Mouse (Mus musculus) lung, embryonic 14.5 days (tissue): ENCODE results near the gene Sfswap. TPM values are rescaled to one million over a fixed set of nuclear protein-coding genes. Genes with fewer than 3 reads are reported as not detected.

Experiments
- ATAC-seq: fragments of 200-750 bp; cut with Nextera tagmentation; 2 replicates; pipeline ENCODE4 v1.8.0; 2017; ENCODE audit warnings: mild to moderate bottlenecking, moderate TSS enrichment, moderate library complexity; ENCODE audit not compliant: insufficient read depth
- DNase-seq: peaks from one replicate; pipeline ENCODE4 v3.0.0-alpha.2; 2015
- H3K27ac ChIP-seq: fragments of 300-500 bp; sonication (generic); 2 replicates; pipeline ENCODE4 v1.5.1; 2014; ENCODE audit warnings: low read depth, mild to moderate bottlenecking, moderate library complexity
- H3K27me3 ChIP-seq: fragments of 300-500 bp; sonication (generic); 2 replicates; pipeline ENCODE4 v1.6.1; 2014; ENCODE audit warnings: low read length, control low read depth; ENCODE audit not compliant: insufficient read depth
- H3K36me3 ChIP-seq: fragments of 300-500 bp; sonication (generic); 2 replicates; pipeline ENCODE4 v1.6.1; 2014; ENCODE audit warnings: control low read depth; ENCODE audit not compliant: insufficient read depth
- H3K4me1 ChIP-seq: fragments of 300-500 bp; sonication (generic); 2 replicates; pipeline ENCODE4 v1.6.1; 2014; ENCODE audit warnings: antibody characterized with exemption, control low read depth; ENCODE audit not compliant: insufficient read depth
- H3K4me2 ChIP-seq: fragments of 300-500 bp; sonication (generic); 2 replicates; pipeline ENCODE4 v1.6.1; 2014; ENCODE audit warnings: mild to moderate bottlenecking
- H3K4me3 ChIP-seq: fragments of 300-500 bp; sonication (generic); 2 replicates; pipeline ENCODE4 v1.5.1; 2014; ENCODE audit warnings: low read depth, low read length
- H3K9ac ChIP-seq: fragments of 300-500 bp; sonication (generic); 2 replicates; pipeline ENCODE4 v1.6.1; 2014
- H3K9me3 ChIP-seq: fragments of 300-500 bp; sonication (generic); 2 replicates; pipeline ENCODE4 v1.6.1; 2016; ENCODE audit warnings: low read depth, low read length, control low read depth
- CTCF ChIP-seq: IDR thresholded peaks from 2 replicates; pipeline ENCODE4 v1.5.1; 2016; ENCODE audit warnings: antibody characterized with exemption, low read depth
- WGBS: fragments of 180-500 bp; shearing (Covaris S2); extraction: QIAGEN DNeasy Blood & Tissue Kit; methylation state at CpG from one replicate; pipeline ENCODE4 v1.1.7; 2014; 5-methylcytosine and 5-hydroxymethylcytosine counted together
- polyA plus RNA-seq: library from polyadenylated mRNA; unstranded; fragments of >200 nt; fragmentation: Nextera tagmentation; extraction: Ambion mirVana; gene quantifications from 2 replicates; pipeline ENCODE4 v1.2.1, GENCODE M21; 2014

Sfswap gene
- polyA plus RNA-seq, 1 experiment from 2014 or later: 57.3 TPM

DNA sequence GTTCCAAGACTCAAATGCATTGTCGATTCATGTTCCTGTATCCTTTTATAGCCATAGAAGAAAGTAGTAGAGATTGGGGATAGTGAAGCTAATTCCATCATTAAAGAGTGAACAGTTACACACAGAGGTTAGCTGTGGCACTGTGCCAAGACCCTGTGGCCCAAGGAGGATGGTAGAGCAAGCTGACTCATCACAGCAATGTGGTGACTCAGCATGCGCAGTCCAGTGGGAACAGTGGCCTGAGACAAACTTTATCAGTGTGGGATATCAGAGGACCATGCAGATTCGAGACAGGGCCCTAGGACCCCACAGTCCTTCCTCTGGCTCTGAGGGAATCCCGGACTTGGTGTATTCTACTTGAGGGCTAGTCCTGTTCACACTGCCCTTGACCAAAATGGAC lies 17.2 kb downstream of the Sfswap start:
- H3K4me1 ChIP-seq: no peaks in the 10 kb centered on the region
- TF ChIP-seq CTCF: no peak
- no peak overlapping the region for H3K27ac ChIP-seq
- WGBS: 89% methylated on average over 4 of the region's 4 CpGs
- H3K9ac ChIP-seq: no peak overlapping the region
- no peak overlapping the region for H3K4me3 ChIP-seq
- DNase-seq: peak; percentile 5
- H3K27me3 ChIP-seq: no peaks in the 10 kb centered on the region
- H3K9me3 ChIP-seq: no peaks in the 10 kb centered on the region
- no peak for ATAC-seq
- no peak overlapping the region for H3K4me2 ChIP-seq
- peaks cover 95% of the 10 kb centered on the region for H3K36me3 ChIP-seq

DNA sequence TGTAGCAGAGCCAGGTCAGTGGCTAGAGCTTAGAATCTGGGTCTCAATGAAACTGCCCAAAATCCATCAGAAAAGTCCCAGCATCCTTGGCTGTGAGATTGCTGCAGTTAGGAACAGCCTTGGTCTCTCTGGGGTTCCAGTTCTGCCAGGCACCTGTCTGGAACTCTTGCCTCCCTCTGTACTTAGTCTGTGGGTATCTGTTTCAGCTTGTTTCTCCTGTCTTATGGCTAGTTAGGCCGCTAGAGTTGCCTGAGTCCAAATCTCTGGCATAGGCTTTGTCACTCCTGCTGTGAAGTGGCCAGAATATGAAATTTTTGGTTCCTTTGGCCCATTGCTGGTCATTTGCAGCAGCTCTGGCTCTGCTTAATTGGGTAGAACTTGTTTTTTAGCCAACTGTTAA lies 17.8 kb downstream of the Sfswap start:
- ATAC-seq: no peak
- Histone ChIP-seq H3K4me3 (no peak overlapping the region), H3K4me1 (no peaks in the 10 kb centered on the region), H3K36me3 (peaks cover 95% of the 10 kb centered on the region), H3K27ac (no peak overlapping the region), H3K9me3 (no peaks in the 10 kb centered on the region), H3K9ac (no peak overlapping the region), H3K27me3 (no peaks in the 10 kb centered on the region), H3K4me2 (no peak overlapping the region)
- no peak for TF ChIP-seq CTCF
- WGBS: 79% methylated on average over 1 of the region's 1 CpGs
- DNase-seq: no peak

DNA sequence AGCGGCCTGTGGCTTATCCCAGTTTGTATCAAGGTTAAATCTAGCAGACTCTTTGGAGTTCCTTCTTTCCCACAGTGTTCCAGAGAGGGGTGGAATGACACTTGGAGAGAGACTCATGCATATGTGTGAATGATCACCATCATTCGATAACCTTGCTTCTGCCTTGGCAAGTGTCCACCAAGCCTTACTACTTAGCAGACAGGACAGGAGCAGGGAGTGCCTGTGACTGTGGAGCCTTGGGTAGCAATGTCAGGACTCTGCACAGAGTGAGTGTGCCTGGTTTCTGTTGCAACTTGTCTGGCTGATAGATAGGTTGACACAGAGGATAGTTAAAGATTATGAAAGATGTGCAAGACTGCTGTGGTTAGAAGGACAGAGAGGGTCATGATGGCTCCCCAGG lies 18.6 kb downstream of the Sfswap start:
- 93% methylated on average over 2 of the region's 2 CpGs for WGBS
- Histone ChIP-seq H3K27me3 (no peaks in the 10 kb centered on the region), H3K9ac (no peak overlapping the region), H3K9me3 (no peaks in the 10 kb centered on the region), H3K4me2 (no peak overlapping the region), H3K4me3 (no peak overlapping the region), H3K36me3 (peaks cover 94% of the 10 kb centered on the region), H3K4me1 (no peaks in the 10 kb centered on the region), H3K27ac (no peak overlapping the region)
- DNase-seq: no peak
- ATAC-seq: no peak
- no peak for TF ChIP-seq CTCF

DNA sequence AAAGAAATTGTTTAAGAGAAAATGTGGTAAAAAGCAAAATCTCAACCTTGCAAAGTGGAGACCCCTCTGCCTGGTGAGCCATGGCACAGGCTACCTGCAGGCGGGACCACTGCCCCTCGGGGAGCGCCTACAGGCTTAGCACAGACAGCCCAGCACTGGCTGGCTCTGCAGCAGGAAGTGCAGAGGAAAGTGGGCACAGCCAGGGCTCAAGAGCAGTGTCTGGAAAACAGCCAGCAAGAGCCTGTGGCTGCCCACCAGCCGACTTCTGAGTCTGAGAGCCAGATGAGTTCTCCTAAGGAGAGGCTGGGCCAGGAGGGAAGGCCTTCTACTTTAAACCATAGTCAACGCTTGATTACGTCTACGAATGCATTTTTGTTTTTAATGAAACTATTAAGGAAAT lies 20.5 kb downstream of the Sfswap start:
- H3K27me3 ChIP-seq: no peaks in the 10 kb centered on the region
- peaks cover 91% of the 10 kb centered on the region for H3K36me3 ChIP-seq
- H3K4me2 ChIP-seq: no peak overlapping the region
- WGBS: 88% methylated on average over 7 of the region's 7 CpGs
- H3K9me3 ChIP-seq: no peaks in the 10 kb centered on the region
- no peak for DNase-seq
- H3K4me3 ChIP-seq: no peak overlapping the region
- no peak overlapping the region for H3K27ac ChIP-seq
- TF ChIP-seq CTCF: no peak
- H3K9ac ChIP-seq: no peak overlapping the region
- no peaks in the 10 kb centered on the region for H3K4me1 ChIP-seq
- no peak for ATAC-seq

DNA sequence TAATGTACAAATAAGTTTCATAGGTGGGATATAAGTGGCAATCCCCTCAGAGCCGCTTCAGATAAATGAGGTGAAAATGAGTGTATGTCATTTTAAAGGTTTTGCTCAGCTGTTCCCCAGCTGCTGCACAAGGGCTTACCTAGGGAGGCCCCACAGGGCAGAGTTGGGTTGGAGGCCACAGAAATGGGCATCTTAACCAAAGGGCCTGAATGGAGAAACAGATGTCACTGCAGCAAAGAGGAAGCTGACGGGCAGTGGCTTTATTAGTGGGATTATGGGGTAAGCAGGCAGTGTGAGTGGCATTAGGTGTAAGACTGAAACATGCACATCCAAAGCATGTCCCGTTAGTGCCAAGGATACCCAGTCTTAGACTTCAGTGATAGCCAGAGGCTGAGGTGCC lies 20.9 kb downstream of the Sfswap start:
- Histone ChIP-seq H3K4me1 (no peaks in the 10 kb centered on the region), H3K27ac (no peak overlapping the region), H3K4me2 (no peak overlapping the region), H3K9ac (no peak overlapping the region), H3K36me3 (peaks cover 91% of the 10 kb centered on the region), H3K27me3 (no peaks in the 10 kb centered on the region), H3K4me3 (no peak overlapping the region), H3K9me3 (no peaks in the 10 kb centered on the region)
- ATAC-seq (no peak), DNase-seq (no peak)
- no peak for TF ChIP-seq CTCF
- 87% methylated on average over 3 of the region's 3 CpGs for WGBS

DNA sequence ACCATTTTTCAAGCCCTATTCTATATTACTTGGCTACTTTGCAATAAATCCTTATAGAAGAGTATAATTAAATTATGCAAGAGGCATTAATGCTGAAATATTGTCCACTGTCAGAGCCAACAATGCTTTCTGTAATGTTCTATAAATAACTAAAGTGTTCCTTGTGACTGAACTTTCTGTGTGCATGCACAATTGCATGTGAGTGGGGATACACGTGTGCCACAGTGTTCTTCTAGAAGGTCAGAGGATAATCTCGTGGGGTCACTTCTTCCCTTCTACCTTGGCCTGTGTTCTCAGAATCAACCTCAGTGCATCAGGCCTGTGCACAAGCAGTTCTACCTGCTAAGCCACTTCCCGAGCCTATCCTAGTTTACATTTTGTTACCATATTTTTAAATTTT lies 22.1 kb downstream of the Sfswap start:
- ATAC-seq (no peak), DNase-seq (no peak)
- no peaks in the 10 kb centered on the region for H3K9me3 ChIP-seq
- no peak overlapping the region for H3K9ac ChIP-seq
- no peak overlapping the region for H3K4me2 ChIP-seq
- no peaks in the 10 kb centered on the region for H3K27me3 ChIP-seq
- H3K4me3 ChIP-seq: no peak overlapping the region
- no peak overlapping the region for H3K27ac ChIP-seq
- no peaks in the 10 kb centered on the region for H3K4me1 ChIP-seq
- peaks cover 91% of the 10 kb centered on the region for H3K36me3 ChIP-seq
- WGBS: 82% methylated on average over 3 of the region's 3 CpGs
- no peak for TF ChIP-seq CTCF

DNA sequence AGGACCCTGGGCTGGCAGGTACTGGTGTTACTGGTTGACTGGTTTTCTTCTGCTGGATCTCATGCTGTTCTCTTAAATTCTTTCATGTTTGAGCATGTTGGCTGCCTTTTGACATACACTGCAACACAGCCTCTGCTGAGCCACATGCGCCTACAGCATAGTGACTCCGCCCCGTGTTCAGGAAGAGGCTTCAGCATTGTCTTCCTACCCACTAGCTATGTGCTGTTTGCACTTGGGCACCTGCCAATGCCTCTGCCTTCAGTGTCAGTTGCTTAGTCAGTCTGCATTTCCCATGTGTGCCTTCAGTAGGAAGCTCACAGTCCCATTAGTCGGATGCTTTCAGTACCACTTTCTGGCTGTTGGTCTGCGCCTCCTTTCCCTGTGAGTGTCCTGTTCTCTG lies 23.7 kb downstream of the Sfswap start:
- no peak overlapping the region for H3K27ac ChIP-seq
- H3K4me1 ChIP-seq: no peaks in the 10 kb centered on the region
- H3K9me3 ChIP-seq: no peaks in the 10 kb centered on the region
- ATAC-seq (no peak), DNase-seq (peak; percentile 21)
- TF ChIP-seq CTCF: no peak
- no peak overlapping the region for H3K4me3 ChIP-seq
- WGBS: 91% methylated on average over 5 of the region's 5 CpGs
- H3K36me3 ChIP-seq: peaks cover 91% of the 10 kb centered on the region
- H3K4me2 ChIP-seq: no peak overlapping the region
- no peaks in the 10 kb centered on the region for H3K27me3 ChIP-seq
- H3K9ac ChIP-seq: no peak overlapping the region

DNA sequence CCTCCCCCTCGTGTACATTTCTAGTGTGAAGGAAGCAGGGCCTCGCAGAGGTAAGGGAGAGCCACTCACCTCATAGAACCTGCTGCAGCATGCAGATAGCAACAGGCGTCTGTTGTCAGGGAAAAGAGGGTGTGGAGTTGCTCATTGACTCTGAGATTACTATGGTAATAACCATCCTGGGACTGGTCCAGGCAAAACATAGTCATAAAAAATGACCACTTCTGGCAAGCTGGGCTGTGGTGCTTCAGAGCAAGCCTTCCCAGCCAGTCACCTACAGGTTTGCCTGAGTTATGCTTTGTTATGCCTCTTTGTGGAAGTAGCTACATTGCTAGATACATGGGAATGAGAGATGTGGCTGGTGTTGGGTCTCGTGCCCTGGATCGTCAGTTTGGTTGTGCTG lies 26.1 kb downstream of the Sfswap start:
- H3K4me3 ChIP-seq: no peak overlapping the region
- no peaks in the 10 kb centered on the region for H3K27me3 ChIP-seq
- H3K9ac ChIP-seq: no peak overlapping the region
- H3K36me3 ChIP-seq: peaks cover 82% of the 10 kb centered on the region
- DNase-seq (no peak), ATAC-seq (no peak)
- no peaks in the 10 kb centered on the region for H3K9me3 ChIP-seq
- TF ChIP-seq CTCF: no peak
- H3K27ac ChIP-seq: no peak overlapping the region
- H3K4me2 ChIP-seq: no peak overlapping the region
- H3K4me1 ChIP-seq: no peaks in the 10 kb centered on the region
- 81% methylated on average over 5 of the region's 5 CpGs for WGBS
